Mouse (Mus musculus) E14TG2a.4 (cell line): Measurements from ENCODE around the gene Katnal1.

Experiments used
- H3K27me3 ChIP-seq: 2 replicates; pipeline ENCODE4 v1.6.1; 2014; ENCODE audit warnings: low read length, control low read depth; ENCODE audit not compliant: insufficient read depth
- H3K36me3 ChIP-seq: 2 replicates; pipeline ENCODE4 v1.6.1; 2014; ENCODE audit warnings: low read length, control low read depth; ENCODE audit not compliant: insufficient read depth
- H3K4me1 ChIP-seq: replicated peaks from 2 replicates; pipeline ENCODE4 v1.6.1; 2014; ENCODE audit warnings: low read depth, low read length, control low read depth
- H3K4me3 ChIP-seq: replicated peaks from 2 replicates; pipeline ENCODE4 v1.5.1; 2014; ENCODE audit warnings: mild to moderate bottlenecking, low read length
- H3K9me3 ChIP-seq: 2 replicates; pipeline ENCODE4 v1.6.1; 2014; ENCODE audit warnings: low read length, control low read depth
- CTCF ChIP-seq: conservative IDR thresholded peaks from 2 replicates; pipeline ENCODE4 v1.5.1; 2014; ENCODE audit warnings: low read length
- NANOG ChIP-seq: IDR thresholded peaks from 2 replicates; pipeline ENCODE4 v1.6.1; 2014; ENCODE audit warnings: borderline replicate concordance, low read length, mixed read lengths
- POU5F1 ChIP-seq: IDR thresholded peaks from 2 replicates; pipeline ENCODE4 v1.6.1; 2014; ENCODE audit warnings: low read length, borderline replicate concordance

Katnal1 gene

GRCm38 (mm10) chr5:148927717-148928223 is 1.4 kb downstream of the Katnal1 start:
- no peaks in the 10 kb centered on the region; the same call in 1 of the 2 replicates for H3K27me3 ChIP-seq
- TF ChIP-seq NANOG = no peak
- TF ChIP-seq CTCF = no peak
- no peak for TF ChIP-seq POU5F1
- no peaks in the 10 kb centered on the region; the same call in 1 of the 2 replicates for H3K9me3 ChIP-seq
- peak overlapping the region; percentile 93 for H3K4me3 ChIP-seq
- peaks cover 20% of the 10 kb centered on the region for H3K4me1 ChIP-seq
- H3K36me3 ChIP-seq = peaks cover 3% of the 10 kb centered on the region; the same call in 1 of the 2 replicates

- H3K27me3 ChIP-seq = no peaks in the 10 kb centered on the region
- H3K4me3 ChIP-seq = no peak overlapping the region
- peaks cover 6% of the 10 kb centered on the region for H3K4me1 ChIP-seq
- H3K9me3 ChIP-seq = no peaks in the 10 kb centered on the region
- H3K36me3 ChIP-seq = peaks cover 3% of the 10 kb centered on the region; the same call in 1 of the 2 replicates
- no peak for TF ChIP-seq NANOG
- no peak for TF ChIP-seq CTCF
- TF ChIP-seq POU5F1 = no peak
These were observed 4.5 kb downstream of the Katnal1 start for GRCm38 (mm10) chr5:148924586-148924985.

- Histone ChIP-seq H3K36me3 (peaks cover 3% of the 10 kb centered on the region; the same call in 1 of the 2 replicates), H3K4me1 (peaks cover under 1% of the 10 kb centered on the region; the same call in 1 of the 2 replicates), H3K9me3 (no peaks in the 10 kb centered on the region), H3K4me3 (no peak overlapping the region), H3K27me3 (no peaks in the 10 kb centered on the region)
- TF ChIP-seq POU5F1 = no peak
- TF ChIP-seq NANOG = no peak
- no peak for TF ChIP-seq CTCF
These were observed 5.1 kb downstream of the Katnal1 start for GRCm38 (mm10) chr5:148924051-148924450.

GRCm38 (mm10) chr5:148923408-148923807 is 5.7 kb downstream of the Katnal1 start:
- Histone ChIP-seq H3K4me3 (no peak overlapping the region), H3K27me3 (no peaks in the 10 kb centered on the region), H3K36me3 (peaks cover 3% of the 10 kb centered on the region; the same call in 1 of the 2 replicates), H3K9me3 (no peaks in the 10 kb centered on the region), H3K4me1 (peaks cover 2% of the 10 kb centered on the region)
- no peak for TF ChIP-seq POU5F1
- no peak for TF ChIP-seq NANOG
- TF ChIP-seq CTCF = no peak

GRCm38 (mm10) chr5:148922773-148923172 is 6.3 kb downstream of the Katnal1 start:
- Histone ChIP-seq H3K27me3 (no peaks in the 10 kb centered on the region), H3K36me3 (peaks cover 3% of the 10 kb centered on the region; the same call in 1 of the 2 replicates), H3K4me1 (peaks cover 9% of the 10 kb centered on the region), H3K4me3 (no peak overlapping the region), H3K9me3 (no peaks in the 10 kb centered on the region)
- no peak for TF ChIP-seq NANOG
- TF ChIP-seq CTCF = no peak
- no peak for TF ChIP-seq POU5F1

- no peak for TF ChIP-seq CTCF
- TF ChIP-seq NANOG = no peak
- no peak for TF ChIP-seq POU5F1
- H3K27me3 ChIP-seq = no peaks in the 10 kb centered on the region
- H3K4me1 ChIP-seq = peaks cover 17% of the 10 kb centered on the region
- H3K9me3 ChIP-seq = no peaks in the 10 kb centered on the region
- no peaks in the 10 kb centered on the region for H3K36me3 ChIP-seq
- no peak overlapping the region for H3K4me3 ChIP-seq
These were observed 11.1 kb downstream of the Katnal1 start for GRCm38 (mm10) chr5:148918049-148918448.

- TF ChIP-seq CTCF = no peak
- no peak for TF ChIP-seq POU5F1
- no peak for TF ChIP-seq NANOG
- no peaks in the 10 kb centered on the region for H3K36me3 ChIP-seq
- no peaks in the 10 kb centered on the region for H3K27me3 ChIP-seq
- no peak overlapping the region for H3K4me3 ChIP-seq
- no peaks in the 10 kb centered on the region for H3K9me3 ChIP-seq
- peaks cover 26% of the 10 kb centered on the region for H3K4me1 ChIP-seq
These were observed 12.3 kb downstream of the Katnal1 start for GRCm38 (mm10) chr5:148916775-148917174.

- H3K4me3 ChIP-seq = no peak overlapping the region
- H3K27me3 ChIP-seq = peaks cover 7% of the 10 kb centered on the region
- no peaks in the 10 kb centered on the region for H3K36me3 ChIP-seq
- TF ChIP-seq NANOG (no peak), CTCF (no peak), POU5F1 (no peak)
- H3K4me1 ChIP-seq = peaks cover 29% of the 10 kb centered on the region
- H3K9me3 ChIP-seq = no peaks in the 10 kb centered on the region
These were observed 16.9 kb downstream of the Katnal1 start for GRCm38 (mm10) chr5:148912262-148912661.

- H3K36me3 ChIP-seq = no peaks in the 10 kb centered on the region
- H3K27me3 ChIP-seq = peaks cover 7% of the 10 kb centered on the region
- H3K4me1 ChIP-seq = peaks cover 27% of the 10 kb centered on the region
- H3K9me3 ChIP-seq = no peaks in the 10 kb centered on the region
- TF ChIP-seq NANOG = no peak
- TF ChIP-seq CTCF = no peak
- TF ChIP-seq POU5F1 = no peak
- no peak overlapping the region for H3K4me3 ChIP-seq
These were observed 19.1 kb downstream of the Katnal1 start for GRCm38 (mm10) chr5:148910066-148910465.
